Mouse (Mus musculus) lung, embryonic 14.5 days (tissue): ENCODE measurements at regions not wholly inside any gene's neighbourhood (a gene's known extent, or its start where the extent isn't known, plus 50 kb on each side); places are given as distances from the start of the nearest gene placed in this dataset.
"Not testable (repeated sequence)": the region's sequence is repeated elsewhere in the genome, so short reads cannot be mapped to it uniquely, and the experiment has no call there.

Experiments used
- ATAC-seq: fragments of 200-750 bp; cut with Nextera tagmentation; 2 replicates; pipeline ENCODE4 v1.8.0; 2017; ENCODE audit warnings: mild to moderate bottlenecking, moderate TSS enrichment, moderate library complexity; ENCODE audit not compliant: insufficient read depth
- DNase-seq: peaks from one replicate; pipeline ENCODE4 v3.0.0-alpha.2; 2015
- H3K27ac ChIP-seq: fragments of 300-500 bp; sonication (generic); 2 replicates; pipeline ENCODE4 v1.5.1; 2014; ENCODE audit warnings: low read depth, mild to moderate bottlenecking, moderate library complexity
- H3K27me3 ChIP-seq: fragments of 300-500 bp; sonication (generic); 2 replicates; pipeline ENCODE4 v1.6.1; 2014; ENCODE audit warnings: low read length, control low read depth; ENCODE audit not compliant: insufficient read depth
- H3K36me3 ChIP-seq: fragments of 300-500 bp; sonication (generic); 2 replicates; pipeline ENCODE4 v1.6.1; 2014; ENCODE audit warnings: control low read depth; ENCODE audit not compliant: insufficient read depth
- H3K4me1 ChIP-seq: fragments of 300-500 bp; sonication (generic); 2 replicates; pipeline ENCODE4 v1.6.1; 2014; ENCODE audit warnings: antibody characterized with exemption, control low read depth; ENCODE audit not compliant: insufficient read depth
- H3K4me2 ChIP-seq: fragments of 300-500 bp; sonication (generic); 2 replicates; pipeline ENCODE4 v1.6.1; 2014; ENCODE audit warnings: mild to moderate bottlenecking
- H3K4me3 ChIP-seq: fragments of 300-500 bp; sonication (generic); 2 replicates; pipeline ENCODE4 v1.5.1; 2014; ENCODE audit warnings: low read depth, low read length
- H3K9ac ChIP-seq: fragments of 300-500 bp; sonication (generic); 2 replicates; pipeline ENCODE4 v1.6.1; 2014
- H3K9me3 ChIP-seq: fragments of 300-500 bp; sonication (generic); 2 replicates; pipeline ENCODE4 v1.6.1; 2016; ENCODE audit warnings: low read depth, low read length, control low read depth
- CTCF ChIP-seq: IDR thresholded peaks from 2 replicates; pipeline ENCODE4 v1.5.1; 2016; ENCODE audit warnings: antibody characterized with exemption, low read depth
- WGBS: fragments of 180-500 bp; shearing (Covaris S2); extraction: QIAGEN DNeasy Blood & Tissue Kit; methylation state at CpG from one replicate; pipeline ENCODE4 v1.1.7; 2014; 5-methylcytosine and 5-hydroxymethylcytosine counted together

GRCm38 (mm10) chr11:29052625-29053024, 77.9 kb upstream of the Pnpt1 start:
- H3K36me3 ChIP-seq: no peaks in the 10 kb centered on the region
- no peak overlapping the region for H3K4me2 ChIP-seq
- H3K4me3 ChIP-seq: no peak overlapping the region
- TF ChIP-seq CTCF: no peak
- 53% methylated on average over 2 of the region's 2 CpGs for WGBS
- no peaks in the 10 kb centered on the region for H3K27me3 ChIP-seq
- ATAC-seq: no peak
- H3K4me1 ChIP-seq: no peaks in the 10 kb centered on the region
- H3K9me3 ChIP-seq: no peaks in the 10 kb centered on the region
- DNase-seq: no peak
- no peak overlapping the region for H3K27ac ChIP-seq
- H3K9ac ChIP-seq: no peak overlapping the region

- not testable (repeated sequence) for H3K9me3 ChIP-seq, H3K4me2 ChIP-seq, H3K36me3 ChIP-seq, H3K4me3 ChIP-seq, H3K27me3 ChIP-seq, H3K27ac ChIP-seq, H3K9ac ChIP-seq, ATAC-seq, DNase-seq, H3K4me1 ChIP-seq
- 80% methylated on average over 22 of the region's 22 CpGs for WGBS
These were observed 61.0 kb upstream of the Pnpt1 start for GRCm38 (mm10) chr11:29069586-29069985.

- WGBS: 40% methylated on average over 3 of the region's 3 CpGs
- no peak for ATAC-seq
These were observed 58.3 kb upstream of the Pnpt1 start for GRCm38 (mm10) chr11:29072231-29072630.

More at GRCm38 (mm10) chr11:29072231-29072630, 58.3 kb upstream of the Pnpt1 start:
- Histone ChIP-seq H3K4me2 (no peak overlapping the region), H3K4me1 (no peaks in the 10 kb centered on the region), H3K9ac (no peak overlapping the region), H3K4me3 (no peak overlapping the region), H3K9me3 (no peaks in the 10 kb centered on the region), H3K36me3 (no peaks in the 10 kb centered on the region), H3K27me3 (no peaks in the 10 kb centered on the region), H3K27ac (no peak overlapping the region)
- no peak for TF ChIP-seq CTCF
- DNase-seq: no peak
